Mouse (Mus musculus): ENCODE results near the gene Col9a3. TPM values are rescaled to one million over a fixed set of nuclear protein-coding genes. Genes with fewer than 3 reads are reported as not detected.
A peak's percentile ranks its signal among the peaks of the same experiment; 100 is the strongest.

Gene Col9a3
- polyA plus RNA-seq, 1 experiment from 2014 or later, result 45.8 TPM

DNA sequence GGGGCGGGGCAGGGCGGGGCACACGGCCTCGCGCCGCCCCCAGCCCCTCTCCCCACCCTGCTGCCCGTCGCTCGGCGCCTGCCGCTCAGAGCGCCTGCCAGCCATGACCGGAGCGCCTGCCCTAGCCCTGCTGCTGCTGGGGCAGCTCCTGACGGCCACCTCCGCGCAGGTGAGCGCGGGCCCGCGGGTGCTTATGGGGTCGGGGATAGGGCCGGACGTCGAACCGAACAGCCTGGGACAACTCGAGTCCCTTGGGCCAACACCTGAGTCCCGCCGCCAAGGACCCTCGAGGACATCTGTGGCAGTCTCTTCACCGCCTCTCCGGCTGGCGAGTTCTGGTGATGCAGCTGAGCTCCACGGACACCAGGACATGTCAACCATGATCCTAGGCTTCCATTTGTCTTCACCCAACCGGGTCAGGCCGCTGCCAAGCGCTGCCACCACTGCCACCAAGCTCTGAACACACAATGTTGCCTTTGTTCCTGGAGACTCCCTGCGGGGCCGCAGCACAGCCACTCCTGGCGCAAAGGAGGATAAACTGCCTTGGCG is 641 bp downstream of the Col9a3 start:
- 1% methylated on average over 39 of the region's 41 CpGs for WGBS
- H3K27me3 ChIP-seq (ENCODE audit: control insufficient read depth, insufficient read depth, low read length), result peaks cover 10% of the 10 kb centered on the region; the same call in 1 of the 2 replicates
- DNase-seq (ENCODE audit: low spot score), result peak; percentile 53
- H3K4me3 ChIP-seq (ENCODE audit: low read depth, low read length), result peak overlapping the region; percentile 39
- peak overlapping the region; percentile 30; the same call in 1 of the 2 replicates for H3K27ac ChIP-seq (replicated peaks; ENCODE audit: low read depth, low read length)
- peak overlapping the region; percentile 59 for H3K9ac ChIP-seq (ENCODE audit: low read length)
- peaks cover 5% of the 10 kb centered on the region for H3K36me3 ChIP-seq (ENCODE audit: control insufficient read depth, insufficient read depth, low read length)
- peaks cover 15% of the 10 kb centered on the region for H3K4me1 ChIP-seq (ENCODE audit: control insufficient read depth, insufficient read depth, low read length)
- ATAC-seq (ENCODE audit: insufficient number of reproducible peaks, low FRiP score, low TSS enrichment, low read depth), result peak; percentile 49; the same call in 1 of the 2 replicates
- peak overlapping the region; percentile 58 for H3K4me2 ChIP-seq (ENCODE audit: low read depth, severe bottlenecking)
- no peaks in the 10 kb centered on the region for H3K9me3 ChIP-seq (ENCODE audit: control insufficient read depth, low read length)

DNA sequence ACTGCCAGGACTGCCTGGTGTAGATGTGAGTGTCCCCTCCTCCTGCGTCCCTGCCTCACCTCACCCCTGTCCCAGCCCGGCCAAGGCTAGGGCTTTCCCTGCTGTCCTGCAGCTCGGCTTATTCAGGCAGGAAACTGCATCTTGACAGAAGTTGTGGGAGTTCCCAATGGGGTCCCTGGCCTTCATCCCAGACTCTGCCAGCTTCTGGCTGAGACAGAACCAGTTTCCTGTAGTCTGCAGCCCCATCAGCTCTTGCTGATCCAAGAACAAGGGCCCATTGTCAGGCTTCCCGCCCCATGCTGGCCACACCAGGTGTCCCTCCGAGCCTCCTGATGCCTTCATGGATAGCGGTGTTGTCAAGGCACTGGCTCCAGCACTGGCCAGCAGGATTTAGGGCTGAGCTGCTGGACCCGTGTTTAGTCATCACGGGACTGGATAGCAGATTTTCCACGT is 3.0 kb downstream of the Col9a3 start:
- no peak for ATAC-seq (ENCODE audit: insufficient number of reproducible peaks, low FRiP score, low TSS enrichment, low read depth)
- H3K27ac ChIP-seq (replicated peaks; ENCODE audit: low read depth, low read length), result 0 out of 2 replicates have a peak overlapping the region, but pooled peaks have one; percentile 8
- no peaks in the 10 kb centered on the region for H3K9me3 ChIP-seq (ENCODE audit: control insufficient read depth, low read length)
- DNase-seq (ENCODE audit: low spot score), result no peak
- peak overlapping the region; percentile 58 for H3K4me2 ChIP-seq (ENCODE audit: low read depth, severe bottlenecking)
- 33% methylated on average over 9 of the region's 9 CpGs for WGBS
- H3K27me3 ChIP-seq (ENCODE audit: control insufficient read depth, insufficient read depth, low read length), result peaks cover 10% of the 10 kb centered on the region; the same call in 1 of the 2 replicates
- H3K4me3 ChIP-seq (ENCODE audit: low read depth, low read length), result 0 out of 2 replicates have a peak overlapping the region, but pooled peaks have one; percentile 3
- H3K4me1 ChIP-seq (ENCODE audit: control insufficient read depth, insufficient read depth, low read length), result peaks cover 15% of the 10 kb centered on the region
- no peaks in the 10 kb centered on the region; the same call in none of the 2 replicates for H3K36me3 ChIP-seq (ENCODE audit: control insufficient read depth, insufficient read depth, low read length)
- no peak overlapping the region for H3K9ac ChIP-seq (ENCODE audit: low read length)

DNA sequence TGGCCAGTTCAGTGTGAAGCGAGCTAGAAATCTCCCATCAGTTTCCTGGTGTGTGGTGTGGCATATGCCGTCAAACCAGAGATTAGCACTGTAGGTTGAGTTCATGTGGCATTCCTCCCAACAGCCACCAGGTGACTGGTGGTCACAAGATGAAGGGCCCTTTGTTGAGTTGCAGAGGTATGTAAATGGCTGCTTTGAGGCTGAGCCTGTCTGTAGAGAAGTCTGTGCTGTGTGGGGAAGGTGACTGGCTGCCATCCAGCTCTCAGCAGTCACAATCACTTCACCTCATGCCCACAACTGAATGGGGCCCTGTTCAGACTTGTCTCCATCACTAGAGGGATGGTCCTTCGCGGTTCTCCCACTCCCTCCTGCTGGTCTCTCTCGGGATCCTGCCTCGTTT is 7.2 kb downstream of the Col9a3 start:
- Histone ChIP-seq H3K9me3 (ENCODE audit: control insufficient read depth, low read length) (no peaks in the 10 kb centered on the region), H3K27ac (replicated peaks; ENCODE audit: low read depth, low read length) (no peak overlapping the region), H3K36me3 (ENCODE audit: control insufficient read depth, insufficient read depth, low read length) (no peaks in the 10 kb centered on the region), H3K4me1 (ENCODE audit: control insufficient read depth, insufficient read depth, low read length) (peaks cover 8% of the 10 kb centered on the region), H3K9ac (ENCODE audit: low read length) (no peak overlapping the region), H3K4me3 (ENCODE audit: low read depth, low read length) (no peak overlapping the region), H3K27me3 (ENCODE audit: control insufficient read depth, insufficient read depth, low read length) (0 out of 2 replicates have a peak, but pooled peaks cover under 1% of the 10 kb centered on the region), H3K4me2 (ENCODE audit: low read depth, severe bottlenecking) (no peak overlapping the region)
- no peak for DNase-seq (ENCODE audit: low spot score)
- WGBS, result 54% methylated on average over 6 of the region's 6 CpGs
- ATAC-seq (ENCODE audit: insufficient number of reproducible peaks, low FRiP score, low TSS enrichment, low read depth), result 0 out of 2 replicates have a peak, but pooled peaks have one; percentile 28

DNA sequence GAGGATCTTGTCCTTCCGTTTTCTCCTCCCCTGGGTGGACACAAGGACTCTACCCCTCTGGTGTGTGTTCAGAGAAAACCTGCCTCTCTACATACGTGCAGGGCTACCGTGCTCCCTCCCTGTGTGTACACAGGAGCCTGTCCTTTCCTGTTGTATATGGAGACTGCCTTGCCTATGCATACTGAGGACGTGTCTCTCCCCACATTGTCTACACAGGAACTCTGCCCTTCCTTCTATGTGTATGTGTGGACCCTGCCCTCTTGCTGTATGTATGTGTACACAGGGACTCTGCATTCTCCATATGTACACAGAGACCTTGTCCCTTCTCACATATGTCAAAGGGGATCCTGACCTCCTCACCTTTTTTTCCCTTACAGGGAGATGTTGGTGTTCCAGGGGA is 12.7 kb downstream of the Col9a3 start:
- ATAC-seq (ENCODE audit: insufficient number of reproducible peaks, low FRiP score, low TSS enrichment, low read depth), result no peak
- Histone ChIP-seq H3K4me3 (ENCODE audit: low read depth, low read length) (no peak overlapping the region), H3K9me3 (ENCODE audit: control insufficient read depth, low read length) (no peaks in the 10 kb centered on the region), H3K36me3 (ENCODE audit: control insufficient read depth, insufficient read depth, low read length) (no peaks in the 10 kb centered on the region), H3K9ac (ENCODE audit: low read length) (no peak overlapping the region), H3K4me1 (ENCODE audit: control insufficient read depth, insufficient read depth, low read length) (no peaks in the 10 kb centered on the region), H3K4me2 (ENCODE audit: low read depth, severe bottlenecking) (no peak overlapping the region), H3K27me3 (ENCODE audit: control insufficient read depth, insufficient read depth, low read length) (no peaks in the 10 kb centered on the region), H3K27ac (replicated peaks; ENCODE audit: low read depth, low read length) (no peak overlapping the region)
- DNase-seq (ENCODE audit: low spot score), result no peak
- WGBS, result 71% methylated on average over 4 of the region's 4 CpGs

DNA sequence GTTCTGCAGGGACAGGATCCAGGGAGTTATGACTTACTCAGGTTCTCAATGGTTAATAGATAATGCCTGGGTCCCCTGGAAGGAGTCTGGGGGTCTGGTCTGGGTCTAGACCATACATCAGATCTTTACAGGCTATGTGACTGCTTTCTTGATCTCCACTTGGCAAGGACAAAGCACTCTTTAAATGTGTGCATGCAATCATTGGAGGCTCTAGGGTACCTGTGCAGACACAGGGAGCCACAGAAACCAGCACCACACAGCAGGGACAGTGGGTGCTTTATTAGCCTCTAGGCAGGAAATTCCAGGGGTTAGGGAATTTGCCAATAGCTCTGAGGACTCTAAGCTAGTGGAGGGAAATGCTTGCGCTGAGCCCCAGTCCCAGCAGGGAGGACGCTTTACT is 14.3 kb downstream of the Col9a3 start:
- 62% methylated on average over 2 of the region's 2 CpGs for WGBS
- no peak for DNase-seq (ENCODE audit: low spot score)
- Histone ChIP-seq H3K4me2 (ENCODE audit: low read depth, severe bottlenecking) (no peak overlapping the region), H3K4me1 (ENCODE audit: control insufficient read depth, insufficient read depth, low read length) (no peaks in the 10 kb centered on the region), H3K27me3 (ENCODE audit: control insufficient read depth, insufficient read depth, low read length) (no peaks in the 10 kb centered on the region), H3K4me3 (ENCODE audit: low read depth, low read length) (no peak overlapping the region), H3K27ac (replicated peaks; ENCODE audit: low read depth, low read length) (peak overlapping the region; percentile 47; the same call in 1 of the 2 replicates), H3K9me3 (ENCODE audit: control insufficient read depth, low read length) (no peaks in the 10 kb centered on the region), H3K36me3 (ENCODE audit: control insufficient read depth, insufficient read depth, low read length) (no peaks in the 10 kb centered on the region), H3K9ac (ENCODE audit: low read length) (no peak overlapping the region)
- no peak for ATAC-seq (ENCODE audit: insufficient number of reproducible peaks, low FRiP score, low TSS enrichment, low read depth)

DNA sequence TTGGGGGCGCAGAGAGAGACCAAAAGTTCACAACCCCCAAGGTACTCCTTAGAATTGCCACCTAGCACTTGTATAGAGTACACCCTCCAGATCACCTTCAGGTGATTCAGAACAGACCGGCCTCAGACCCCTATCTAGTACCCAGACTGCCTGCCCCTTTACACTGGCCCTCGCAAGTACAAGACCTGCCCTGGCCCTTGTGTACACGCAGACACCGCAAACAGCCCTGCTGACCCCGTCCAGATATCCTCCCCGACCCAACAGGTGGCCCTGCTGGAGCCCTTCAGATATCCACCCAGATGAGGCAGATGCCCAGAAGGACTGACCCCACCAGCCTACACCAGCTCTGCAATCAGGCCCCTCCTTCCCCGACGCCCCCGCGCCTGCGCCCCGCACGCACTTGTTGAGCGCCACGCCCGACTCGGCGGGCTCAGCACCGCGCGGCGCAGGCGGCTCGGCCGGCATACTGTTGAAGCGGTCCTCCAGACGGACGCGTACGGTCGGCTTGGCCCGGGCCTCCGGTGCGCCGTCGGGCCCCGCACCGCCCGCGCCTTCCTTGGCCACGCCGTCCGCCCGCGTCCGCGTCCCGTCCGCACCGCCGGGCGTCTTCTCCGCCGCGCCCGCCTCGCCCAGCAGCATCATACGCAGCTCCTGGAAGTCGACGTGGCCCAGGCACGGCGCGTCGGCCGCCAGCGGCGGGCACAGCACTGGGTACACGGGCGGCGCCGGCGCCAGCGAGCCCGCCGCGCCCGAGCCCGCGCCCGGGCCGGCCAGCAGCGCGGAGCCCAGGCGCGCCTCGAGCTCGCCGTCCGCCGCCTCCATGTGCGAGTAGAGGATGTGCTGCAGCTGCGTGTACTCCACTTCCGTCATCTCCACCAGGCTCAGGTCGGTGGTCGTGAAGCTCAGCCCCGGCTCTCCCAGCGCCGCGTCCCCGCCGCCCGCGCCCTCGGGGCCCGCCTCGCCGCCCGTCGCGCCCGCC is 44.3 kb downstream of the Col9a3 start:
- 2% methylated on average over 97 of the region's 112 CpGs for WGBS
- Histone ChIP-seq H3K4me3 (ENCODE audit: low read depth, low read length) (peak overlapping the region; percentile 17), H3K27me3 (ENCODE audit: control insufficient read depth, insufficient read depth, low read length) (peaks cover 34% of the 10 kb centered on the region), H3K4me1 (ENCODE audit: control insufficient read depth, insufficient read depth, low read length) (no peaks in the 10 kb centered on the region), H3K9me3 (ENCODE audit: control insufficient read depth, low read length) (peaks cover 12% of the 10 kb centered on the region), H3K36me3 (ENCODE audit: control insufficient read depth, insufficient read depth, low read length) (no peaks in the 10 kb centered on the region), H3K9ac (ENCODE audit: low read length) (no peak overlapping the region), H3K4me2 (ENCODE audit: low read depth, severe bottlenecking) (peak overlapping the region; percentile 33), H3K27ac (replicated peaks; ENCODE audit: low read depth, low read length) (no peak overlapping the region)
- DNase-seq (ENCODE audit: low spot score) (peak; percentile 36), ATAC-seq (ENCODE audit: insufficient number of reproducible peaks, low FRiP score, low TSS enrichment, low read depth) (peak; percentile 67; the same call in 1 of the 2 replicates)

DNA sequence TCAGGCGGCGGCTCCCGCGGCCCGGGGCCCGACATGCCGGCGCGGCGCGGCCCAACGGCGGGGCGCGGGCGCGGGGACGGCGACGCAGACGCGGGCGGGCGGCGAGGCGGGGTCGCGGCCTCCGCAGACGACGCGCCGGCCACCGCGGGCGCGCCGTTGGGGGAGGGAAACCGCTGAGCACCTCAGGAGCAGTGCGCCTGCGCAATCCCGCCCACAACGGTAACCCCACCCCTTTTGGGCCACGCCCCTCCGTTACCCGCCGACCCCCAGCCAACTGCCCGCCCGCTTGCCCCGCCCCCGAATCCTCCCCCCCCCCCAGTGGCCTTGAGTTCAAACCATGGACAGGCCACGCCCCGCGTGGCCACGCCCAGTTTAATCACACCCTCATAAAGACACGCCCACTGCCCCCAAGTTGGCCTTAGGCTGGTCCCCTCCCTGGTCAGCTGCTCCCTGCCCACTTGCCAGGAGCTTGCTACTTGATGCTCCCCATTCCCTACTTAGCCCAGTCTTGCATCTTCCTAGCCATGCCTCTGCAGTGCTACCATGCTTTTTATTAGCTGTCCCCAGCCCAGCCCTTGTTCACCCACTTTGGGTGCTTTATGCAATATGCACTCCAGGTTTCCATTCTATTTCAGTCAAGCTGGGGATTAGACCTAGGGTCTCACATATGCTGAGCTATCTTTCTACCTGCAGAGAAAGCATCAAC is 45.1 kb downstream of the Col9a3 start, which contains the start of gene Tcfl5:
Gene Tcfl5, minus strand, starts transcription at position 154 of the 706 bp plus-strand sequence.
- Histone ChIP-seq H3K9me3 (ENCODE audit: control insufficient read depth, low read length) (peaks cover 12% of the 10 kb centered on the region), H3K4me1 (ENCODE audit: control insufficient read depth, insufficient read depth, low read length) (no peaks in the 10 kb centered on the region), H3K4me2 (ENCODE audit: low read depth, severe bottlenecking) (peak within 1 kb of the TSS; percentile 33), H3K4me3 (ENCODE audit: low read depth, low read length) (peak within 1 kb of the TSS; percentile 17), H3K27ac (replicated peaks; ENCODE audit: low read depth, low read length) (no peak within 1 kb of the TSS), H3K27me3 (ENCODE audit: control insufficient read depth, insufficient read depth, low read length) (peaks cover 34% of the 10 kb centered on the region), H3K36me3 (ENCODE audit: control insufficient read depth, insufficient read depth, low read length) (no peaks in the 10 kb centered on the region), H3K9ac (ENCODE audit: low read length) (no peak within 1 kb of the TSS)
- WGBS, result 3% methylated on average over 15 of the region's 56 CpGs
- ATAC-seq (ENCODE audit: insufficient number of reproducible peaks, low FRiP score, low TSS enrichment, low read depth) (no peak), DNase-seq (ENCODE audit: low spot score) (no peak)

DNA sequence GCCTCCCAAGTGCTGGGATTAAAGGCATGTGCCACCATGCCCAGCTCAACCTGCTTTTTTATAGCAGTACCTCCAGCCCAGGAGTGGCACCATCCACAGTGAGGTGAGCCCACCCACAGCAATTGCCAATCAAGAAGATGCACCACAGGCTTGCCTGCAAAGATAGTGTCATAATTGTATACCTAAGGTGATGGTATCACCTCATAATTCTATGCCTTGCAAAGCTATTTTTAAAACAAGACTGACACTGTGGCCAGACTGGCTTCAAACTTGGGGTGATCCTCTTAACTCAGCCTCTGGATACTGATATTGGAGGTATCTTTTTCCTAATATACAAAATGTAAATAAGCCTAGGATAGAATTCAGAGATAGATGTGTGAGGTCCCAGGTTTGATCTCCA is 46.0 kb downstream of the Col9a3 start:
- Histone ChIP-seq H3K27ac (replicated peaks; ENCODE audit: low read depth, low read length) (no peak overlapping the region), H3K4me1 (ENCODE audit: control insufficient read depth, insufficient read depth, low read length) (no peaks in the 10 kb centered on the region), H3K4me3 (ENCODE audit: low read depth, low read length) (no peak overlapping the region), H3K9ac (ENCODE audit: low read length) (no peak overlapping the region), H3K36me3 (ENCODE audit: control insufficient read depth, insufficient read depth, low read length) (no peaks in the 10 kb centered on the region), H3K9me3 (ENCODE audit: control insufficient read depth, low read length) (peaks cover 12% of the 10 kb centered on the region), H3K4me2 (ENCODE audit: low read depth, severe bottlenecking) (no peak overlapping the region), H3K27me3 (ENCODE audit: control insufficient read depth, insufficient read depth, low read length) (peaks cover 34% of the 10 kb centered on the region)
- no peak for ATAC-seq (ENCODE audit: insufficient number of reproducible peaks, low FRiP score, low TSS enrichment, low read depth)
- no peak for DNase-seq (ENCODE audit: low spot score)

Data from limb, embryonic 11.5 days (tissue).